Mouse (Mus musculus): Measurements from ENCODE around the gene Nceh1.

The Nceh1 gene

DNA sequence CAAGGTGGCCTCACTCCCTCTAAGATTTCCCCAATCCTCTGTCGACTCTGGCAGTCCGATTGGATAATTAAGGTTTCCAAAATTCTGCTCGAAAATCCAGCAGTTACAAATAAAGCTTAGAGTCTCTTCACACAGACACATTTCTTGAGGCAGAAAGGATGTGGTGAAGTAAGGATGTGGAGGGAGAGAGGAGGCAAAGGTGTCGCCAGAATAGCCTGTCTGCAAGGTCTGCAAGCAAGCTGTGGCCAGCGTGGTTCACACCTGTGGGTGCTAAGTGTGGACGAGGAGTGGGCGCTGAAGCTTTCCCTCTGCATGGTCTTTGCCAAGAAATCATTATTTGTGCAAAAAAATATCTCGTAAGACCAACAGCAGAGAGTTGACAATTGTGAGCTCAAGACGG lies 139.8 kb downstream of the Nceh1 start:
- no peak for DNase-seq (ENCODE audit: low spot score in 2 of 2)

- no peak for DNase-seq (ENCODE audit: low spot score in 2 of 2)
Measured at GRCm38 (mm10) chr3:27323551-27323950, 140.8 kb downstream of the Nceh1 start.

DNA sequence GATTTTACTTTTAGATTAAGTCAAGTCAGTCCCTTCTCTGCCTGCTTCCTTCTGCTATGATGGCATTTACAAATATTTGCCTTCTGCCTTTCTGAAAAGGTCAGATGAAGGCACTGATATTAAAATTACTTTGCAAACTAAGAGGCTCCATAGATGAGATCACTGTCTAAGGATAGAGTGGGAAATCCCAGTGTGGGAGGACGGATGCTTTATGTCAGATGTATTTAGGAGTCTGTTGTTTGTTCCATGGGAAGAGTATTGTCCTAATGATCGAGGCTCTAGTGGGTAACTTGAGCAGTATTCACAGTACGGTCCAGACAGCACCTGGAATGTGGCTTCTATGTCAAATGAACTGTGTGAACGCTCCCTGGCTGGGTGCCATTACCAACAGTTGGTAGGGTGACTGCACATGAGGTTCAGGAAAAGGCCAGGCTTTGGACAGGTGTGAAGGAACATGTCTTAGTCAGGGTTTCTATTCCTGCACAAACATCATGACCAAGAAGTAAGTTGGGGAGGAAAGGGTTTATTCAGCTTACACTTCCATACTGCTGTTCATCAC lies 143.9 kb downstream of the Nceh1 start:
- no peak for DNase-seq (ENCODE audit: low spot score in 2 of 2)

GRCm38 (mm10) chr3:27330706-27331105 lies 147.9 kb downstream of the Nceh1 start:
- DNase-seq (ENCODE audit: low spot score in 2 of 2): no peak
